Mouse (Mus musculus) stomach, embryonic 16.5 days (tissue): ENCODE data around the gene Sumo2. TPM values are rescaled to one million over a fixed set of nuclear protein-coding genes. Genes with fewer than 3 reads are reported as not detected.
"Not testable (repeated sequence)": the region's sequence is repeated elsewhere in the genome, so short reads cannot be mapped to it uniquely, and the experiment has no call there.

ENCODE experiments used
- ATAC-seq: fragments of 200-750 bp; cut with Nextera tagmentation; 2 replicates; pipeline ENCODE4 v1.8.0; 2017; ENCODE audit warnings: moderate number of reproducible peaks, moderate TSS enrichment; ENCODE audit not compliant: insufficient read depth, low FRiP score
- H3K27ac ChIP-seq: fragments of 300-500 bp; sonication (generic); 2 replicates; pipeline ENCODE4 v1.5.1; 2014; ENCODE audit warnings: low read length
- H3K27me3 ChIP-seq: fragments of 300-500 bp; sonication (generic); 2 replicates; pipeline ENCODE4 v1.6.1; 2014; ENCODE audit warnings: low read length, control low read depth, mixed read lengths; ENCODE audit not compliant: control insufficient read depth, insufficient read depth
- H3K36me3 ChIP-seq: fragments of 300-500 bp; sonication (generic); 2 replicates; pipeline ENCODE4 v1.6.1; 2014; ENCODE audit warnings: low read length; ENCODE audit not compliant: control insufficient read depth, insufficient read depth
- H3K4me1 ChIP-seq: fragments of 300-500 bp; sonication (generic); 2 replicates; pipeline ENCODE4 v1.6.1; 2014; ENCODE audit warnings: low read length, control low read depth, mixed read lengths; ENCODE audit not compliant: control insufficient read depth, insufficient read depth
- H3K4me2 ChIP-seq: fragments of 300-500 bp; sonication (generic); 2 replicates; pipeline ENCODE4 v1.6.1; 2014; ENCODE audit warnings: low read depth, low read length, mixed read lengths
- H3K4me3 ChIP-seq: fragments of 300-500 bp; sonication (generic); replicated peaks from 2 replicates; pipeline ENCODE4 v1.5.1; 2014; ENCODE audit warnings: mild to moderate bottlenecking, low read length
- H3K9ac ChIP-seq: fragments of 300-500 bp; sonication (generic); 2 replicates; pipeline ENCODE4 v1.6.1; 2014; ENCODE audit warnings: low read length
- H3K9me3 ChIP-seq: fragments of 300-500 bp; sonication (generic); replicated peaks from 2 replicates; pipeline ENCODE4 v1.6.1; 2016; ENCODE audit warnings: low read length, control low read depth; ENCODE audit not compliant: control insufficient read depth
- WGBS: fragments of 180-500 bp; shearing (Covaris S2); extraction: QIAGEN DNeasy Blood & Tissue Kit; methylation state at CpG from one replicate; pipeline ENCODE4 v1.1.7; 2014; 5-methylcytosine and 5-hydroxymethylcytosine counted together
- polyA plus RNA-seq: library from polyadenylated mRNA; unstranded; fragments of >200 nt; fragmentation: Nextera tagmentation; extraction: Ambion mirVana; gene quantifications from 2 replicates; pipeline ENCODE4 v1.2.1, GENCODE M21; 2015

Gene Sumo2
- polyA plus RNA-seq, 1 experiment from 2014 or later, result 737 TPM

DNA sequence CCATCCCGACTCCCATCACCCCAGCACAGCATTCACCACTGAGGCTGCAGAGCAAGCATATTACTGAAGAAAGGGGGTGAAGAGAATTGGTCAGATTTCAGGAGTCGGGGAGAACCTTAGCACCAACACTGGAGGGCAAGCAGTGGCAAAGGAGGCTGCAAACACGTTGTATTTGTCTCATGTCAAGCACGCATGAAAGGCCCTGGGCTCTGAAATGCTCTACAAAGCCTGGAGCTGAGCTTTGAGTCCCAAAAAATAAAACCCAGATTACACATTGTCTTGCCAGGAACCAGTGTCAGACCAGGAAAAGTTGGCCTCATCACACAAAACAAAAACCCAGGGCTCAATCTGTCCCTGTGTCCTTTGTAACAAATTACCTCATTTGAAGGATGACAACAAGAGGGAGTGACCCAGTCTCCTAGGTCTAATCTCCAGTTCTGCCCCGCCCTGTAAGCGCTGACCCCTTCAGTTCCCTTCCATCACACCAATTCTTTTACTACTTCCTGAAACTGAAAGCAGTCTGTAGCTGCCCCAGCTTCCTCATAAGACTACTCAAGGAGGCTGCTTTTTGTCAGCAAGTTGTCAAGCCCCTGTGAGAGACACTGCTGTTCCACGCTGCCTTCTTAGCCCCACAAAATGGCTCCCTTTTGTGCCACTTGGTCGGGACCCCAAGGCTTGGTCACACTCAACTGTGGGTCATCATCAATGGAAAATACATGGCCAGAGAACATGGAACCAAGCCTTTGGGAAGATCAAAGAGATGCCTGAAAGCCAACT lies 23.5 kb downstream of the Sumo2 start:
- H3K9ac ChIP-seq, result peak overlapping the region; percentile 97
- no peak for ATAC-seq
- peak overlapping the region; percentile 91 for H3K4me2 ChIP-seq
- no peaks in the 10 kb centered on the region for H3K36me3 ChIP-seq
- H3K4me1 ChIP-seq, result peaks cover 43% of the 10 kb centered on the region
- no peaks in the 10 kb centered on the region for H3K9me3 ChIP-seq
- H3K4me3 ChIP-seq, result peak overlapping the region; percentile 98
- H3K27me3 ChIP-seq, result no peaks in the 10 kb centered on the region
- peak overlapping the region; percentile 88 for H3K27ac ChIP-seq
- WGBS, result 17% methylated on average over 8 of the region's 8 CpGs

DNA sequence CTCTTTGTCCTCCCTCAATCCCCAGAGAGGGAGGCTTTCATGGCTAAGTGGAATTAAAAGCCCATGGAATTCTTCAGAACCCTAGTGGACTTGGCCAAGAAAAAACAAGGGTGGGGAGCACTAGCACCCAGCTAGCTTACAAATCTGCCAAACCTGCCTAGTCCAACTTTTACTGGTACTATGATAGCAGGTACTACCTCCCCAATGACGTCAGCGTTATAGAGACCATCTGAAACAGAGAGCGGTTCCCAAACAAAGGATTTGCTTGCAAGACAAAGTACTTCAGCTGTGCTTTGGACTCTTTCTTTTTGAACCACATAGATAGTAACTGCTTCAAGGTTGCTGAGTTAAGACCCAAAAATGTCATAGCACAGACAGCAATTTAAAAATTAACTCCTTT lies 24.1 kb downstream of the Sumo2 start:
- Histone ChIP-seq H3K36me3 (no peaks in the 10 kb centered on the region), H3K9me3 (no peaks in the 10 kb centered on the region), H3K9ac (peak overlapping the region; percentile 97), H3K4me1 (peaks cover 48% of the 10 kb centered on the region), H3K4me2 (peak overlapping the region; percentile 91), H3K27ac (peak overlapping the region; percentile 88), H3K27me3 (no peaks in the 10 kb centered on the region), H3K4me3 (peak overlapping the region; percentile 98)
- ATAC-seq, result no peak
- 28% methylated on average over 3 of the region's 3 CpGs for WGBS

DNA sequence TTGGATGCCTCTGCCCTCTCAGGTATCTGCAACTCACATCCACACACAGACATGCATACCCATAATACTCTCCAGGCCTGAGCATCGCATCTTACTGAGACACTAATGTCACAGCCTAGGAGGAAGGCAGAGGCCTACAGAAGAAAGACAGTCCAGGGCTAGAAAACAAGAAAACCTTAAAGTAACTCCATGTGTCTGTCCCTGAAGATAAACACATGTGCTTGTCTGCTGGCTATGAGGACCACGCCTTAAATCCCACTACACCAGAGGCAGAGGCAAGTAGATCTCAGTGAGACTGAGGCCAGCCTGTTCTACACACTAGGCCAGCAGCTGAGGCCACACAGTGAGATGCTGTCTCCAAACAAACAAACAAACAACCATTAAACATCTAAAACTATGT lies 25.0 kb downstream of the Sumo2 start:
- 50% methylated on average over 2 of the region's 2 CpGs for WGBS
- Histone ChIP-seq H3K36me3 (no peaks in the 10 kb centered on the region), H3K4me3 (peak overlapping the region; percentile 98), H3K27ac (peak overlapping the region; percentile 29; the same call in 1 of the 2 replicates), H3K27me3 (no peaks in the 10 kb centered on the region), H3K4me1 (peaks cover 51% of the 10 kb centered on the region), H3K9ac (peak overlapping the region; percentile 97; the same call in 1 of the 2 replicates), H3K4me2 (peak overlapping the region; percentile 91), H3K9me3 (no peaks in the 10 kb centered on the region)
- ATAC-seq, result no peak

DNA sequence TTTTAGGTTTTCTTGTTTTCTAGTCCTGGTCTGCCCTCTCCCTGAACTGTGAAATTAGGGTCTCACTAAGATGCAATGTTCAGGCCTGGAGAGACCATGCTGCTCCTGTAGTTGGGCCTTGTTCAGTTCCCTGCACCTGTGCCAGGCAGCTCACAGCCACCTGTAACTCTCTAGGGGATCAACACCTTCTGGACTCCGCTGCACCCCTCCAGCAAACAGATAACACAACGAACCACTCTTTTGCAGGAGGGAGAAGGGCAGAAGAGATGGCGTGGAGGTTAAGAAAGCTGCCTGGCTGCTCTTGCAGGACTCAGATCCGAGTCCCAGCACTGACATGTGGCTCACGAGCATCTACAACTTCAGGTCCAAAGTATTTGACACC lies 25.6 kb downstream of the Sumo2 start:
- H3K4me1 ChIP-seq, result peaks cover 53% of the 10 kb centered on the region
- H3K4me3 ChIP-seq, result peak overlapping the region; percentile 11; the same call in 1 of the 2 replicates
- H3K9ac ChIP-seq, result peak overlapping the region; percentile 58
- peak overlapping the region; percentile 39 for H3K27ac ChIP-seq
- 46% methylated on average over 5 of the region's 5 CpGs for WGBS
- H3K9me3 ChIP-seq, result no peaks in the 10 kb centered on the region
- no peak for ATAC-seq
- peak overlapping the region; percentile 91 for H3K4me2 ChIP-seq
- H3K27me3 ChIP-seq, result no peaks in the 10 kb centered on the region
- no peaks in the 10 kb centered on the region for H3K36me3 ChIP-seq

DNA sequence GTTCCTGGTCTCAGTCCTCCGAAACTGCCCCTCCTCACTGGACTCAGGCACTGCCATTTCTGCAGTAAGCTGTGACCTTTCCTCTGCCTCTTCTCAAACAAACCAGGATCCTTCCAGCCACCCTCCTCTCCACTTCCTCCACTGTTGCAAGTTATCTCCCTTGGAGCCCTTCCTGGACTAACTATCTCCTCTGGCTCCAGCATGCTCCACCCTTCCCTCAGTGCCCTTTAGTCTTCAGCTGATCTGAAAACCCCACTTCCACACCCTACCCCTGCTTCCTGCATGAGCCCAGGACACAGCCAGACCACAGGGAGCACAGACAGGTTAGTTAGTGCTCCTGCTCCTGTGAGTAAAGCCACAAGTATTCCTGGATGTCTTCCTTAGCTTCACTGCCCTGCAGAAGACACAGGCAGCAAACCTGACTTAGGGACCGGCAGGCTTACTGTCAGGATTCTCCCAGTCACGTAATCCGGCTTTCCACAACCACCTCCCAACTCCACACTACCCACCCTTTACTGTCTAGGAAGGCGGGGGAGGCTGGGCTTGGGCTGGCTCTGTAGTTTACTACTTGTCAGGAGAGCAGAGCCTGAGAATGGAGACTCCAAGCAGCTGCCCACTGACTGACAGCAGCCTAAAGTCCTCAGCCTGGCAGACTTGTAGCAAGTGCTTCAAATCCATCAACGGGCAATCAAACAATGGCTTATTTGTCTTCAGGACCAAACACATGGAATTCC lies 26.1 kb downstream of the Sumo2 start:
- H3K4me2 ChIP-seq, result peak overlapping the region; percentile 91
- peaks cover 53% of the 10 kb centered on the region for H3K4me1 ChIP-seq
- no peaks in the 10 kb centered on the region for H3K9me3 ChIP-seq
- H3K27me3 ChIP-seq, result no peaks in the 10 kb centered on the region
- H3K27ac ChIP-seq, result peak overlapping the region; percentile 39
- no peak for ATAC-seq
- peak overlapping the region; percentile 58 for H3K9ac ChIP-seq
- 38% methylated on average over 6 of the region's 6 CpGs for WGBS
- H3K36me3 ChIP-seq, result no peaks in the 10 kb centered on the region
- peak overlapping the region; percentile 11 for H3K4me3 ChIP-seq

DNA sequence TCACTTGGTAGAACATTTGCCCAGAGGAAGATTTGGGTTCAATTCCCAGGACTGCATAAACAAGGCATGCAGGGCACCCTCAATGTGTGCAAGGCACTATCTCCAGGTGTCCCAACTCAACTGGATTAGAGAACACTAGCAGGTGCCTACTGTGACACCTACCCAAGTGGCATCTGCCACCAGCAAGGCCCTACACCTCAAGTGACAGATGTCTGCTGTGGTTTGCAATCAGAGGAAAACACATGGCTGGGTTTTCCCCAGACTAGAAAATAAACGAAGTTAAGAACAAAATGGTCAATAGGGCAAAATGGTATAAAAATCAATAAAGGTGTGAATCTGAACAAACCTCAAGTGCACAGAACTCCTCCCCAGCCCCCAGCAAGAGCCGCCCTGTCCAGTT lies 28.0 kb downstream of the Sumo2 start:
- no peak overlapping the region for H3K4me2 ChIP-seq
- H3K9me3 ChIP-seq, result no peaks in the 10 kb centered on the region
- H3K9ac ChIP-seq, result no peak overlapping the region
- no peaks in the 10 kb centered on the region for H3K27me3 ChIP-seq
- H3K4me3 ChIP-seq, result no peak overlapping the region
- peaks cover 53% of the 10 kb centered on the region for H3K4me1 ChIP-seq
- no peak overlapping the region for H3K27ac ChIP-seq
- no peak for ATAC-seq
- WGBS, result 61% methylated on average over 2 of the region's 2 CpGs
- H3K36me3 ChIP-seq, result 0 out of 2 replicates have a peak, but pooled peaks cover 2% of the 10 kb centered on the region

DNA sequence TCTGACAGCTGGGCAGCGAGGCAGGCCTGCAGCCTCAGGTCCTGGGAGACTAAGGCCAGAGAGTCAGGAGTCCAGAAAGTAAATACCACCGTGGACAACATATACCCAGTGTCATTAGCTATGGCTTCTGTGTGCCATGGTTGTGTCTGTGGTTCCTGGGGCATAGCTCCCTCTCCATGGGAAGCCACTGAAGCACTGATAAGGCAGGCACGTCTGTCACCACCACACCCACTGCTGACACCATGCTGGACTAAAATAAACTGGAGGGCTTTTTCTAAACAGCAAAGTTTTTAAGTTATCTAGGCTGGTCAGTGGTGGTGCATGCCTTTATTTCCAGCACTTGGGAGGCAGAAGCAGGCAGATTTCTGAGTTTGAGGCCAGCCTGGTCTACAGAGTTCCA lies 29.5 kb downstream of the Sumo2 start:
- Histone ChIP-seq H3K4me3 (no peak overlapping the region), H3K4me2 (no peak overlapping the region), H3K27me3 (no peaks in the 10 kb centered on the region), H3K4me1 (peaks cover 40% of the 10 kb centered on the region), H3K9me3 (no peaks in the 10 kb centered on the region), H3K36me3 (peaks cover 9% of the 10 kb centered on the region; the same call in 1 of the 2 replicates), H3K9ac (no peak overlapping the region; the same call in 1 of the 2 replicates), H3K27ac (no peak overlapping the region)
- WGBS, result 59% methylated on average over 3 of the region's 3 CpGs
- no peak for ATAC-seq

DNA sequence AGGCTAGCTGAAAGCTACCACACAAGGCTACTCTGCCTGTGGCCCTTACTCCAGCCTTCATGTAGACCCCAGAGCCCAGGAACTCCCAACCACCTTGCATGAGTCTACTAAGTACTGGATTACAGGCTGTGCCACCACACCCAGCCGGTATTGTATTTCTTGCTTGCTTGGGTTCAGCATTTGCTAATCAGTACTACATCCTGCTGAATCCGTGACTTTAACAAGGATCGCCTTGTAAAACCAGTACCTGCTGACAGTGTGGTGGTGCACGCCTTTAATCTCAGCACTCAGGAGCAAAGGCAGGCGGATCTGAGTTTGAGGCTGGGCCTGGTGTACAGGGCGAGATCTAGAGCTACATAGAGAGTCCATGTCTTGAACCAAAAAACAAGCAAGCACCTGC lies 33.4 kb downstream of the Sumo2 start:
- peaks cover 10% of the 10 kb centered on the region; the same call in 1 of the 2 replicates for H3K4me1 ChIP-seq
- H3K36me3 ChIP-seq, result peaks cover 24% of the 10 kb centered on the region; the same call in 1 of the 2 replicates
- no peak overlapping the region for H3K9ac ChIP-seq
- no peak overlapping the region for H3K4me2 ChIP-seq
- no peaks in the 10 kb centered on the region for H3K9me3 ChIP-seq
- H3K4me3 ChIP-seq, result no peak overlapping the region
- ATAC-seq, result no peak
- no peak overlapping the region for H3K27ac ChIP-seq
- WGBS, result 87% methylated on average over 6 of the region's 6 CpGs
- no peaks in the 10 kb centered on the region for H3K27me3 ChIP-seq

DNA sequence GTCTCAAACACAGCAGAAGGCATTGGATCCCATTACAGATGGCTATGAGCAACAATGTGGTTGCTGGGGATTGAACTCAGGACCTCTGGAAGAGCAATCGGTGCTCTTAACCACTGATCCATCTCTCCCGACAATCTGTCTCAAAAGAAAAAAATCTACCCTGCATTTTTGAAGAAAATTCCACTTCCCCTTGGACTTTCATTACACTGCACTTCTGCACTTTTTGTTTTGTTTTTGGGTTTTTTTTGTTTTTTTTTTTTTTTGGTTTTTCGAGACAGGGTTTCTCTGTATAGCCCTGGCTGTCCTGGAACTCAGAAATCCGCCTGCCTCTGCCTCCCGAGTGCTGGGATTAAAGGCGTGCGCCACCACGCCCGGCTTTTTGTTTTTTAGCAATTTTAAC lies 39.5 kb downstream of the Sumo2 start:
- H3K4me2 ChIP-seq, H3K9ac ChIP-seq, ATAC-seq, H3K9me3 ChIP-seq, H3K4me3 ChIP-seq, H3K4me1 ChIP-seq, H3K27ac ChIP-seq, H3K27me3 ChIP-seq: not testable (repeated sequence)
- 83% methylated on average over 9 of the region's 9 CpGs for WGBS
- peaks cover 18% of the 10 kb centered on the region; the same call in 1 of the 2 replicates for H3K36me3 ChIP-seq
